Mouse (Mus musculus) MEL (cell line): ENCODE results near the gene Rnf126.

ENCODE experiments used
- BHLHE40 ChIP-seq: IDR thresholded peaks from 2 replicates; pipeline ENCODE4 v1.6.1; 2012; ENCODE audit warnings: low read depth, mild to moderate bottlenecking, inconsistent platforms, low read length, improper control_type of control experiment, borderline replicate concordance
- CTCF ChIP-seq, 3 experiments: IDR thresholded peaks in 2 of 3; conservative IDR thresholded peaks in 1 of 3; 2 replicates each; pipeline ENCODE4 v1.5.1; 2011 to 2012; ENCODE audit warnings: low read length in 3 of 3, low read depth in 2 of 3, mild to moderate bottlenecking in 2 of 3, improper control_type of control experiment in 1 of 3, inconsistent platforms in 1 of 3, mixed read lengths in 1 of 3, moderate library complexity in 1 of 3; ENCODE audit not compliant: control insufficient read depth in 1 of 3, insufficient read depth in 1 of 3, poor library complexity in 1 of 3, severe bottlenecking in 1 of 3
- E2F4 ChIP-seq: IDR thresholded peaks from 2 replicates; pipeline ENCODE4 v1.6.1; 2011; ENCODE audit warnings: low read depth, low read length, improper control_type of control experiment, borderline replicate concordance
- EP300 ChIP-seq, 2 experiments: IDR thresholded peaks; 2 replicates each; pipeline ENCODE4 v1.6.1; 2011; ENCODE audit warnings: improper control_type of control experiment in 2 of 2, low read length in 2 of 2, low read depth in 1 of 2, mild to moderate bottlenecking in 1 of 2
- GABPA ChIP-seq: IDR thresholded peaks from 2 replicates; pipeline ENCODE4 v1.6.1; 2012; ENCODE audit warnings: low read depth, mild to moderate bottlenecking, inconsistent platforms, low read length, improper control_type of control experiment, moderate library complexity
- KAT2A ChIP-seq: conservative IDR thresholded peaks from 2 replicates; pipeline ENCODE4 v1.6.1; 2012; ENCODE audit warnings: low read depth, low read length, improper control_type of control experiment, inconsistent platforms
- MAX ChIP-seq: IDR thresholded peaks from 2 replicates; pipeline ENCODE4 v1.6.1; 2011; ENCODE audit warnings: low read length, improper control_type of control experiment
- MYB ChIP-seq: IDR thresholded peaks from 2 replicates; pipeline ENCODE4 v1.6.1; 2011; ENCODE audit warnings: mild to moderate bottlenecking, low read depth, low read length, improper control_type of control experiment
- POLR2A ChIP-seq, 2 experiments: IDR thresholded peaks; 2 replicates each; pipeline ENCODE4 v1.6.1; 2011 to 2012; ENCODE audit warnings: low read length in 2 of 2, mild to moderate bottlenecking in 2 of 2, control low read depth in 1 of 2, improper control_type of control experiment in 1 of 2, low read depth in 1 of 2, moderate library complexity in 1 of 2; ENCODE audit not compliant: control insufficient read depth in 1 of 2, insufficient read depth in 1 of 2, poor library complexity in 1 of 2
- TAL1 ChIP-seq: IDR thresholded peaks from 2 replicates; pipeline ENCODE4 v1.6.1; 2012; ENCODE audit warnings: mild to moderate bottlenecking, inconsistent platforms, low read length, moderate library complexity, mixed read lengths
- USF1 ChIP-seq: IDR thresholded peaks from 2 replicates; pipeline ENCODE4 v1.6.1; 2014; ENCODE audit warnings: low read depth, mild to moderate bottlenecking, inconsistent platforms, low read length, improper control_type of control experiment, moderate library complexity

GRCm38 (mm10) chr10:79716254-79716987 is 50.3 kb downstream of the Rnf126 start, which contains the start of gene Hcn2:
- TF ChIP-seq POLR2A (IDR thresholded peaks at IDR 0.05; ENCODE audit: control insufficient read depth in 1 of 2, insufficient read depth in 1 of 2, low read depth in 1 of 2, low read length in 2 of 2, poor library complexity in 1 of 2) (no peak), TAL1 (no peak), USF1 (no peak), BHLHE40 (no peak), KAT2A (no peak), EP300 (IDR thresholded peaks at IDR 0.05; ENCODE audit: low read depth in 1 of 2, low read length in 2 of 2) (no peak), CTCF (IDR thresholded peaks at IDR 0.05 in 2 of 3, conservative IDR thresholded peaks at IDR 0.05 in 1 of 3; ENCODE audit: control insufficient read depth in 1 of 3, insufficient read depth in 1 of 3, low read depth in 2 of 3, low read length in 3 of 3, poor library complexity in 1 of 3, severe bottlenecking in 1 of 3) (no peak), GABPA (no peak), MYB (no peak), MAX (no peak), E2F4 (no peak)
